Mouse (Mus musculus) liver, embryonic 12.5 days (tissue): ENCODE data around the gene Tiprl. TPM values are rescaled to one million over a fixed set of nuclear protein-coding genes. Genes with fewer than 3 reads are reported as not detected.

ENCODE experiments used
- ATAC-seq: fragments of 200-750 bp; cut with Nextera tagmentation; 2 replicates; pipeline ENCODE4 v1.8.0; 2017; ENCODE audit warnings: moderate number of reproducible peaks, mild to moderate bottlenecking, moderate library complexity
- H3K27ac ChIP-seq: fragments of 300-500 bp; sonication (generic); 2 replicates; pipeline ENCODE4 v1.5.1; 2016; ENCODE audit warnings: mild to moderate bottlenecking
- H3K27me3 ChIP-seq: fragments of 300-500 bp; sonication (generic); replicated peaks from 2 replicates; pipeline ENCODE4 v1.6.1; 2016; ENCODE audit warnings: mild to moderate bottlenecking, moderate library complexity
- H3K36me3 ChIP-seq: fragments of 300-500 bp; sonication (generic); 2 replicates; pipeline ENCODE4 v1.6.1; 2016; ENCODE audit warnings: mild to moderate bottlenecking, moderate library complexity
- H3K4me1 ChIP-seq: fragments of 300-500 bp; sonication (generic); 2 replicates; pipeline ENCODE4 v1.6.1; 2016
- H3K4me2 ChIP-seq: fragments of 300-500 bp; sonication (generic); 2 replicates; pipeline ENCODE4 v1.6.1; 2016; ENCODE audit warnings: mild to moderate bottlenecking, moderate library complexity
- H3K4me3 ChIP-seq: fragments of 300-500 bp; sonication (generic); 2 replicates; pipeline ENCODE4 v1.5.1; 2016; ENCODE audit warnings: mild to moderate bottlenecking, moderate library complexity
- H3K9ac ChIP-seq: fragments of 300-500 bp; sonication (generic); 2 replicates; pipeline ENCODE4 v1.6.1; 2016; ENCODE audit warnings: mild to moderate bottlenecking, moderate library complexity
- H3K9me3 ChIP-seq: fragments of 300-500 bp; sonication (generic); replicated peaks from 2 replicates; pipeline ENCODE4 v1.6.1; 2016; ENCODE audit warnings: mild to moderate bottlenecking, moderate library complexity
- WGBS: fragments of 180-500 bp; shearing (Covaris S2); methylation state at CpG from one replicate; pipeline ENCODE4 v1.1.7; 2016; ENCODE audit not compliant: insufficient replicate concordance; 5-methylcytosine and 5-hydroxymethylcytosine counted together
- polyA plus RNA-seq: library from polyadenylated mRNA; unstranded; fragments of >200 nt; fragmentation: Nextera tagmentation; extraction: Ambion mirVana; gene quantifications from 2 replicates; pipeline ENCODE4 v1.2.1, GENCODE M21; 2016

Tiprl gene
- polyA plus RNA-seq, 1 experiment from 2014 or later = 55.9 TPM

DNA sequence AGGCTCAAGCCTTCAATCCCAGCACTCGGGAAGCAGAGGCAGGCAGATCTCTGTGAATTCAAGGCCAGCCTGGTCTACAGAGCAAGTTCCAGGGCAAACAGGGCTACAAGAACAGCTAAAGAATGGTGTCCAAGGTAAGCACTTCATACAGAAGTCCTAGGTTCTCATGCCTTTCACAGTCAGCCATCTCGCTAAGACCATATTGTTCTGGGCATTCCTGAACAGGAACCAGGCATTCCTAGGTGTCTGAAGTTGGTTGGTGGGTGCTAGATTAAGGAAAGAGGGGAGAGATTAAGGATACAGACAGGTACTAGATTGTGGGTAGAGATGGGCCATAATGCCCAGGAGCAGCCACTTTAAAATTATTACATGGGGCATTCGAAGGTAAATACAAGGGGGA, 11.0 kb upstream of the Tiprl start:
- no peaks in the 10 kb centered on the region for H3K36me3 ChIP-seq
- H3K4me1 ChIP-seq = no peaks in the 10 kb centered on the region; the same call in 1 of the 2 replicates
- no peak overlapping the region for H3K27ac ChIP-seq
- H3K9me3 ChIP-seq = no peaks in the 10 kb centered on the region
- 72% methylated on average over 3 of the region's 3 CpGs for WGBS
- ATAC-seq = no peak
- no peak overlapping the region for H3K4me2 ChIP-seq
- H3K9ac ChIP-seq = no peak overlapping the region
- H3K4me3 ChIP-seq = no peak overlapping the region
- H3K27me3 ChIP-seq = 0 out of 2 replicates have a peak, but pooled peaks cover 3% of the 10 kb centered on the region

GRCm38 (mm10) chr1:165247085-165247484, 10.3 kb upstream of the Tiprl start:
- no peak overlapping the region for H3K4me2 ChIP-seq
- H3K36me3 ChIP-seq = no peaks in the 10 kb centered on the region
- no peak overlapping the region for H3K4me3 ChIP-seq
- ATAC-seq = no peak
- H3K27ac ChIP-seq = no peak overlapping the region
- 0 out of 2 replicates have a peak, but pooled peaks cover 3% of the 10 kb centered on the region for H3K27me3 ChIP-seq
- H3K9me3 ChIP-seq = no peaks in the 10 kb centered on the region
- 63% methylated on average over 5 of the region's 5 CpGs for WGBS
- no peaks in the 10 kb centered on the region; the same call in 1 of the 2 replicates for H3K4me1 ChIP-seq
- no peak overlapping the region for H3K9ac ChIP-seq

DNA sequence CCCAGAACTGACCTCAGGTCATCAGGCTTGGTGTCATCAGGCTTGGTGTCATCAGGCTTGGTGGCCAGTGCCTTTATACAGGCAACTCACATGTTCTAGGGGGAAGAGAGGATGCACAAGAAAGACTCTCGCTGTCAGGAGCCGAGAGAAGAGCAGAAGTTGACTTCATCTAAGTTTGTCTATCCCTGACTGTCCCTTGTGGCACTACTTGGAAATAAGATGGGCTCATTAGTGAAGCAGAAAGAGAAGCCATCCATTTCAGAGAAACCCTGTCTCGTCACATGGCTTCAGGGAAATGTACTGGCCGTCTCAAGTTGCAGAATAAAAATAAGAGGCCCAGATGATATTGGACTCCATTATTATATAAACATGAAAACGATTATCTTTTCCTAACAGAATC, 9.8 kb upstream of the Tiprl start:
- ATAC-seq = no peak
- Histone ChIP-seq H3K27me3 (0 out of 2 replicates have a peak, but pooled peaks cover 3% of the 10 kb centered on the region), H3K4me3 (no peak overlapping the region), H3K9ac (no peak overlapping the region), H3K4me2 (no peak overlapping the region), H3K9me3 (no peaks in the 10 kb centered on the region), H3K4me1 (no peaks in the 10 kb centered on the region; the same call in 1 of the 2 replicates), H3K36me3 (no peaks in the 10 kb centered on the region), H3K27ac (no peak overlapping the region)
- WGBS = 62% methylated on average over 5 of the region's 5 CpGs

DNA sequence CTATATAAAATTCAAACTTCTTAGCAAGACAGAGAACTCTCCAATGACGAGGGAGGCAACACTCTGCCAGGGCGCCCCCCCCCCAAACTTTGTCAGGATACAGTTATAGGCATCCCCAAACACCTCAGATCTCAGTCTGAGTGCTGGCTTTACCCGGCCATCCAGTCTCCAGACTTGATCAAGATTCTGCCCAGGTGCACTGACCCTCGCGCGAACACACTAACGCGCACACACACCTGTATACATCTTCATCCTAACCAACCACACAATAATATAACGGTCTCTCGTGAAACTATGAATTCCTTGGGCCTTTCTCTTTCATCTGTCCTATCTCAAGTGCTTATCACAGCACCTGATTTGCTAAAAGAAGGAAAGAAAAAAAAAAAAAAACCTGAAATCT, 950 bp downstream of the Tiprl start:
- Histone ChIP-seq H3K4me1 (peaks cover 30% of the 10 kb centered on the region), H3K27me3 (no peaks in the 10 kb centered on the region), H3K36me3 (no peaks in the 10 kb centered on the region), H3K27ac (peak overlapping the region; percentile 94), H3K4me2 (peak overlapping the region; percentile 90), H3K4me3 (peak overlapping the region; percentile 95), H3K9me3 (no peaks in the 10 kb centered on the region), H3K9ac (peak overlapping the region; percentile 95)
- ATAC-seq = no peak
- 8% methylated on average over 10 of the region's 10 CpGs for WGBS

- no peak for ATAC-seq
- Histone ChIP-seq H3K4me1 (peaks cover 30% of the 10 kb centered on the region), H3K27ac (peak overlapping the region; percentile 64; the same call in 1 of the 2 replicates), H3K4me3 (no peak overlapping the region), H3K36me3 (no peaks in the 10 kb centered on the region), H3K9ac (no peak overlapping the region), H3K4me2 (no peak overlapping the region), H3K9me3 (no peaks in the 10 kb centered on the region), H3K27me3 (no peaks in the 10 kb centered on the region)
- 60% methylated on average over 2 of the region's 2 CpGs for WGBS
Observed at GRCm38 (mm10) chr1:165233806-165234205, 3.0 kb downstream of the Tiprl start.

GRCm38 (mm10) chr1:165230691-165231090, 6.1 kb downstream of the Tiprl start:
- Histone ChIP-seq H3K4me2 (no peak overlapping the region), H3K9me3 (no peaks in the 10 kb centered on the region), H3K4me3 (no peak overlapping the region), H3K27me3 (no peaks in the 10 kb centered on the region), H3K4me1 (peaks cover 19% of the 10 kb centered on the region), H3K36me3 (peaks cover 13% of the 10 kb centered on the region), H3K9ac (no peak overlapping the region), H3K27ac (no peak overlapping the region)
- 84% methylated on average over 4 of the region's 4 CpGs for WGBS
- no peak for ATAC-seq

- Histone ChIP-seq H3K36me3 (peaks cover 24% of the 10 kb centered on the region), H3K27ac (no peak overlapping the region), H3K4me3 (no peak overlapping the region), H3K4me1 (peaks cover 11% of the 10 kb centered on the region), H3K4me2 (no peak overlapping the region), H3K9ac (no peak overlapping the region), H3K27me3 (no peaks in the 10 kb centered on the region), H3K9me3 (no peaks in the 10 kb centered on the region)
- ATAC-seq = no peak
- 83% methylated on average over 9 of the region's 9 CpGs for WGBS
Observed at GRCm38 (mm10) chr1:165229577-165229976, 7.2 kb downstream of the Tiprl start.

DNA sequence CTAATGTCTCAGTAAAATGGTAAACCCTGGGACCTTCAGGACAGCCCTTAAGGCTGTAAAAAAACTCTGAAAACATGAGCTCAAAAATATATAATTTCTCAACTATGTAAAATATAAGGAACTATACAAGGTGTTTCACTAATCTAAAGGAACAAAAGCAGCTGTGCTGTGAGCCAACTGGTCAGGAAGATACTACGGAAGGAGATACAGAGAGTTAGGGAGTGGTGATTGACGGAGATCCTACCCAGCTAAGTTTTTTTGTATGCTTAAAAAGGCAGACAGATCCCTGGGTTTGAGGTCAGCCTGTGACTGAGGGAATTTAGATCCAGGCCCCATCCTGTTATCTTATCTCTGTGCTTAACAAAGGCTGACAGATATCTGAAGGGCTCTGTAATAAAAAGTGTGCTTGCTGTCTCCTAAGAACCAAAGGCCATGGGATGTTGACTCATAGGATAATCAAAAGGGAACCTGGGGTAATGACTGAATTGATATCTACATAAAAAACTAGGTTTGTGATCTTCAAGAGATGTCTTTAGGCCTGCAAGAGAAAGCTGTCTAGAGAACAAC, 19.7 kb downstream of the Tiprl start:
- H3K4me1 ChIP-seq = no peaks in the 10 kb centered on the region
- H3K36me3 ChIP-seq = peaks cover 80% of the 10 kb centered on the region
- no peak for ATAC-seq
- no peak overlapping the region for H3K27ac ChIP-seq
- H3K4me2 ChIP-seq = no peak overlapping the region
- H3K4me3 ChIP-seq = no peak overlapping the region
- no peaks in the 10 kb centered on the region for H3K9me3 ChIP-seq
- no peak overlapping the region for H3K9ac ChIP-seq
- H3K27me3 ChIP-seq = no peaks in the 10 kb centered on the region
- 60% methylated on average over 2 of the region's 2 CpGs for WGBS

DNA sequence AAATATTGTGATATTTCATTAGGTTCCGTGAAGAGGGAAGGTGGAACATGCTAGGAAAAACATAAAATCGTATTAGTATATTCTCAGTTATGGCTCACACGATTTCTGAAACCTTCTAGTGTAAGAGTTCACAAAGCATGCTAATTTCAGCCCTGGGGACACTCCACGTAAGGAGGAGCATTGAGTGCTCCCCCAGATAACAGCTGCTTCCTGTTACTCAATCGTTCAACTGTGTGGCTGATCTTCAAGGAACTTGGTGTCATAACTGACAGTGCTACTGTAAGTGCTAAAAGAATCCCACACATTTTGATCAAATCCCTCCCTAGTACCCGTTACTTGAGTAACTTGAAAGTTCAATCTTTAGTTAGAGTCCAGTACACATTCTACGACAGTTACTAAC, 21.0 kb downstream of the Tiprl start:
- WGBS = 61% methylated on average over 7 of the region's 7 CpGs
- Histone ChIP-seq H3K27ac (no peak overlapping the region), H3K36me3 (peaks cover 68% of the 10 kb centered on the region), H3K4me3 (no peak overlapping the region), H3K9me3 (no peaks in the 10 kb centered on the region), H3K4me2 (no peak overlapping the region), H3K27me3 (no peaks in the 10 kb centered on the region), H3K9ac (no peak overlapping the region), H3K4me1 (no peaks in the 10 kb centered on the region)
- no peak for ATAC-seq

GRCm38 (mm10) chr1:165205591-165205990, 31.2 kb downstream of the Tiprl start:
- H3K27ac ChIP-seq = no peak overlapping the region
- H3K27me3 ChIP-seq = 0 out of 2 replicates have a peak, but pooled peaks cover 3% of the 10 kb centered on the region
- no peak for ATAC-seq
- no peaks in the 10 kb centered on the region for H3K9me3 ChIP-seq
- H3K9ac ChIP-seq = no peak overlapping the region
- H3K4me2 ChIP-seq = no peak overlapping the region
- H3K4me1 ChIP-seq = no peaks in the 10 kb centered on the region
- H3K4me3 ChIP-seq = no peak overlapping the region
- no peaks in the 10 kb centered on the region for H3K36me3 ChIP-seq
- WGBS = 23% methylated on average over 2 of the region's 2 CpGs

- Histone ChIP-seq H3K4me1 (no peaks in the 10 kb centered on the region), H3K27me3 (0 out of 2 replicates have a peak, but pooled peaks cover 9% of the 10 kb centered on the region), H3K9me3 (no peaks in the 10 kb centered on the region), H3K27ac (no peak overlapping the region), H3K4me3 (no peak overlapping the region), H3K4me2 (no peak overlapping the region), H3K9ac (no peak overlapping the region), H3K36me3 (no peaks in the 10 kb centered on the region)
- no peak for ATAC-seq
- WGBS = 20% methylated on average over 2 of the region's 2 CpGs
Observed at GRCm38 (mm10) chr1:165203488-165204035, 33.2 kb downstream of the Tiprl start.

DNA sequence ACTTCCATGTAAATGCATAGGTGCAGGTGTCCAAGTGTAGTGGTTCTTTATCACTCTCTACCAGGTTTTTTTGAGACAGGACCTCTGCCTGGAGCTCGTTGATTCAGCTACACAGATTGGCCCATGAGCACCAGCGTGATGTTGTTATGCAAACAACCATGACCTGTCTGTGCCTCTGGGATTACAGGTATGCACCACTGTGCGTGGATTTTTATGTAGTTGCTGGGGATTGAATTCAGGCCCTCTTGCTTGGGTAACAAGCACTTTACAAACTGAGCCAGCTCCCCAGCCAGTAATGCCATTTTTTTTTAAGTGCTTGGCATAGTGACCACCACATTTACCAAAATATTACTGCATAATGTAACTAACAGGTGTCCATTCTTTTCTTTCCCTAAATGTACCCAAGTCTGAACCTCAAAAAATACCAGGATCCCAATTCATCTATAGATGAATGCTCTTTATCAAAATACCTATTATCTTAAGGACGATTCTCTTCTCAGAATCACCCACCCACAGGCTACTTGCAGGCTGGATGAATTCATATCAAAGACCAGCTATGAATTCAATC, 35.3 kb downstream of the Tiprl start:
- Histone ChIP-seq H3K4me3 (no peak overlapping the region), H3K27me3 (0 out of 2 replicates have a peak, but pooled peaks cover 9% of the 10 kb centered on the region), H3K27ac (no peak overlapping the region), H3K4me2 (no peak overlapping the region), H3K4me1 (0 out of 2 replicates have a peak, but pooled peaks cover 6% of the 10 kb centered on the region), H3K9ac (no peak overlapping the region), H3K36me3 (no peaks in the 10 kb centered on the region), H3K9me3 (no peaks in the 10 kb centered on the region)
- 53% methylated on average over 4 of the region's 4 CpGs for WGBS
- ATAC-seq = no peak
